Mouse (Mus musculus) monocyte, adult 2 months (primary cell): ENCODE data around the gene Mnd1.

ENCODE experiments used
- DNase-seq, 2 experiments: peaks; one replicate each; pipeline ENCODE4 v3.0.0; 2022; ENCODE audit warnings: low spot score in 2 of 2, low read depth in 1 of 2

Mnd1 gene

GRCm38 (mm10) chr3:84155558-84156006 is at the start of gene Mnd1:
Gene Mnd1 (minus strand): TSS chr3:84155786.
- peak; percentile 96 for DNase-seq

GRCm38 (mm10) chr3:84204640-84205039 is 49.1 kb upstream of the Mnd1 start:
- no peak for DNase-seq

GRCm38 (mm10) chr3:84200559-84201420 is 45.2 kb upstream of the Mnd1 start:
- no peak for DNase-seq

GRCm38 (mm10) chr3:84199516-84199915 is 43.9 kb upstream of the Mnd1 start:
- no peak for DNase-seq

GRCm38 (mm10) chr3:84198229-84198628 is 42.6 kb upstream of the Mnd1 start:
- no peak for DNase-seq

GRCm38 (mm10) chr3:84193881-84194280 is 38.3 kb upstream of the Mnd1 start:
- DNase-seq: no peak

GRCm38 (mm10) chr3:84191141-84191881 is 35.7 kb upstream of the Mnd1 start:
- DNase-seq: no peak

GRCm38 (mm10) chr3:84190513-84191061 is 35.0 kb upstream of the Mnd1 start:
- DNase-seq: no peak

- no peak for DNase-seq
Observed at GRCm38 (mm10) chr3:84189629-84190173, 34.1 kb upstream of the Mnd1 start.

- DNase-seq: no peak
Observed at GRCm38 (mm10) chr3:84181717-84182116, 26.1 kb upstream of the Mnd1 start.

- no peak for DNase-seq
Observed at GRCm38 (mm10) chr3:84181102-84181501, 25.5 kb upstream of the Mnd1 start.

GRCm38 (mm10) chr3:84180304-84180703 is 24.7 kb upstream of the Mnd1 start:
- DNase-seq: no peak

GRCm38 (mm10) chr3:84177834-84178233 is 22.2 kb upstream of the Mnd1 start:
- no peak for DNase-seq

- DNase-seq: peak in 1 of 2 experiments; percentile 16
Observed at GRCm38 (mm10) chr3:84175337-84176315, 20.0 kb upstream of the Mnd1 start.

- DNase-seq: no peak
Observed at GRCm38 (mm10) chr3:84173581-84174154, 18.1 kb upstream of the Mnd1 start, which contains the start of gene Gm6525. Gene Gm6525 (plus strand): TSS chr3:84174104.

- DNase-seq: no peak
Observed at GRCm38 (mm10) chr3:84172406-84172805, 16.8 kb upstream of the Mnd1 start.

GRCm38 (mm10) chr3:84169393-84170005 is 13.9 kb upstream of the Mnd1 start:
- DNase-seq: no peak

GRCm38 (mm10) chr3:84168943-84169342 is 13.4 kb upstream of the Mnd1 start:
- no peak for DNase-seq

- no peak for DNase-seq
Observed at GRCm38 (mm10) chr3:84166073-84166472, 10.5 kb upstream of the Mnd1 start.
